Mouse (Mus musculus) T-cell, adult 66 days (primary cell): ENCODE measurements around the gene Ccl7. TPM values are rescaled to one million over a fixed set of nuclear protein-coding genes. Genes with fewer than 3 reads are reported as not detected.

Experiments used
- total RNA-seq, 2 experiments: library from RNA; stranded (reverse); gene quantifications; 3 replicates in 1 of 2; 4 replicates in 1 of 2; pipeline ENCODE4 v1.2.4; 2023

The Ccl7 gene
- total RNA-seq, result not detected

GRCm38 (mm10) chr11:82045471-82045870 lies at the start of gene Ccl7:
Gene Ccl7 (plus strand): TSS chr11:82045712.

GRCm38 (mm10) chr11:82035356-82035755 lies 10.2 kb upstream of the Ccl7 start, which contains the start of gene Ccl2:
Gene Ccl2 (plus strand): TSS chr11:82035571.

GRCm38 (mm10) chr11:82038535-82038934 lies 7.0 kb upstream of the Ccl7 start, which contains the start of gene Gm17268:
Gene Gm17268 (minus strand): TSS chr11:82038562.

GRCm38 (mm10) chr11:82057646-82058045 lies 12.1 kb downstream of the Ccl7 start, which contains the start of gene Ccl11:
Gene Ccl11 (plus strand): TSS chr11:82057823.

Other genes starting within 250 kb of the Ccl7 start
- gene 5530401A14Rik, start 185.0 kb upstream of the Ccl7 start, total RNA-seq, result under 1 TPM in 1 of 2 experiments, not detected in 1; 0.21 TPM
- gene Asic2, start 77.3 kb upstream of the Ccl7 start, total RNA-seq, result not detected
- gene Ccl2, start 10.1 kb upstream of the Ccl7 start, total RNA-seq, result not detected
- gene Gm17268, start 7.2 kb upstream of the Ccl7 start, total RNA-seq, result not detected
- not detected for gene Ccl11, start 12.1 kb downstream of the Ccl7 start, total RNA-seq
- gene Ccl12, start 56.1 kb downstream of the Ccl7 start, total RNA-seq, result not detected
- gene Ccl8, start 69.5 kb downstream of the Ccl7 start, total RNA-seq, result not detected